Mouse (Mus musculus): Measurements from ENCODE around the gene Yod1. TPM values are rescaled to one million over a fixed set of nuclear protein-coding genes. Genes with fewer than 3 reads are reported as not detected.

The Yod1 gene
- total RNA-seq (2015; ENCODE audit: low replicate concordance) (75.7 and 84.2 TPM in 2 replicates), total RNA-seq (2017; ENCODE audit: low replicate concordance) (86.2 and 95.5 TPM in 2 replicates)

DNA sequence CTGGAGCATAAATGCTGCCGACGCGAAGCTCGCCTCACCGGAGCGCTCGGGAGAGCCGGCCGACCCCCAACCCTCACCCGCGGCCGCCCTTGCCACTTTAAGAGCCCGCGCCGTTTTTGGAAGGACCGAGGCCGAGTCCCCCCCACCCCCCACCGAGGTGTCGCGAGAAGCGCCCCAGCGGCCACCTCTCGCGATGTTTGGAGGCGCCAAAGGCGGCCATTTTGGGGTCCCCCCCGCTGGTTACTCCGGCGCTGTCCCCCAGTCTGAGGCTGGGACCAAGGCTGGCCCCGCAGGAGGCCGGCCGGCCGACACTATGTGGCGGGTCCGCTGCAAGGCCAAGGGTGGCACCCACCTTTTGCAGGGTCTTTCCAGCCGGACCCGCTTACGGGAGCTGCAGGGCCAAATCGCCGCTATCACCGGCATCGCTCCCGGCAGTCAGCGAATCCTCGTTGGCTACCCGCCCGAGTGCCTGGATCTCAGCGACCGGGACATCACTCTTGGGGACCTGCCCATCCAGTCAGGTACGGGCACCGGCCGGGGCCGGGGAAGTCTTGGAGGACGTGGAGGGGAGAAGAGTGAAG lies at the start of gene Yod1:
Gene Yod1 (plus strand): TSS at position 37 of the 581 bp plus-strand sequence.
- ATAC-seq (replicated peaks; ENCODE audit: low FRiP score, poor library complexity, severe bottlenecking) = peak; percentile 64

DNA sequence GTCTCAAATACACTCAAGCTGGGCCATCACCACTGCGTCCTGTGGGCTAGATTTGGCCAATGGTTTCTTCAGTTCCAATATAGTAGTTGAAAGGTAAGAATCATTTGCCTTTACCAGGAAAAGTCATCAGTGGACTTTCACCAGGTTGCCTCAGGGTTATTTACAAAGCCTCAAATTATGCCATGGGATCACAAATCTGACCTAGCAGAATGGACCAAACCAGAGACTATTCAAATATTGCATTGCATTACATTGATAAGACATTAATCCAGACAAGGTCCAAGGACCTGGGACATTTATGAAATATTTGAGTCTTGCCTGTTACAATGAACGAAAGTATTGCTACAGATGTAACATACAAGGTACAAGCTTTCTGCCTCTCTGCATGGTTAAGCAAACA lies 38.6 kb upstream of the Yod1 start:
- ATAC-seq (replicated peaks; ENCODE audit: low FRiP score, poor library complexity, severe bottlenecking) = no peak

DNA sequence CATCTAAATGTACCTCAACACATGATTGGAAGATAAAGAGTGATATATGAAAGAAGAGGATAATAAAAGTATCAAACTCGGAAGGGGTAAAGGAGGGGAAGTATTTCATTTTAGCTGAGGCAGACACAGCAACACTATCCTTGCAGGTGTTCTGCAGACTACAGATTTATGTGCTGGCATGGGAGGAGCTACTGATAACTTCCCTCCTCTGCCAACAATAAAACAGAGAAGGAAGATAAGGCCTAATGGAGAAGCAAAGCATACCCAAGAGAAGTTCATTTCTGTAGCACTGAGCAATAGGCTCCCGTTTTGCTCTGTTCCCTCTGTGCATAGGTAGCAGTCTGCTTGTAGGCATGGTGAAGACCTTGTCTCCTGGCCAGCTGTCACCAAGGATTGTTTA lies 36.1 kb upstream of the Yod1 start:
- no peak for ATAC-seq (replicated peaks; ENCODE audit: low FRiP score, poor library complexity, severe bottlenecking)

DNA sequence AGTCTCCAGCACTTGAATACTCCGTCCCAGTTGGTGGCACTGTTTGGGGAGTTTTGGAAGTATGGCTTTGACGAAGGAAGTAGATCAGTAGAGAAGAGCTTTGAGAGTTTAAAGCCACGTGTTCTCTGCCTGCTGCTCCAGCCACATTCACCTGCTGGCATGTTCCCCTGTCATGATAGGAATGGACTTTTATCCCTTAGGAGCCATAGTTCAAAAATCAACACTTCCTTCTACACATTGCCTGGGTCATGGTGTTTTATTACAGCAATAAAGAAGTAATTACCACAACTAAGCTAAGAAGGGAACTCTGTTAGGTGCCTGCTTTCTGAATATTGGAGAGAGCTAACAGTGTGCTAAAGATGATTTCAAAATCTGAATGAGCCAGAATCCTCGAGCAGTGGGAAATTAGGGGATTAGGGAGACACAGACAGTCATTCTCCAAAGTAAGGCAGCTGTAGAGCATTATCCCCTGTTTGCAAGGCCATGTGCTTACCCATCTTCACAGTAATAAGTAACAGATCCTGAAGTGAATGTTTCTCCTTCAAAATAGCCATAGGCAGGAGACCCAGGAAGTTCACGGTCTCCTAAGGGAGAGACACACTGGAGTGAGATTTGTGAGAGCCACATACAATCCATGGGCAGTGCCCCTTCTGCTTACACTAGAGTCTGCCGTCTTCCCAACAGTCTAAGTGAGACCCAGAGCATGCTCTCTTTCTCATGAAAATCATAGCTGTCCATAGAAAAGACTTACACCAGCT lies 35.3 kb upstream of the Yod1 start:
- ATAC-seq (replicated peaks; ENCODE audit: low FRiP score, poor library complexity, severe bottlenecking) = no peak

DNA sequence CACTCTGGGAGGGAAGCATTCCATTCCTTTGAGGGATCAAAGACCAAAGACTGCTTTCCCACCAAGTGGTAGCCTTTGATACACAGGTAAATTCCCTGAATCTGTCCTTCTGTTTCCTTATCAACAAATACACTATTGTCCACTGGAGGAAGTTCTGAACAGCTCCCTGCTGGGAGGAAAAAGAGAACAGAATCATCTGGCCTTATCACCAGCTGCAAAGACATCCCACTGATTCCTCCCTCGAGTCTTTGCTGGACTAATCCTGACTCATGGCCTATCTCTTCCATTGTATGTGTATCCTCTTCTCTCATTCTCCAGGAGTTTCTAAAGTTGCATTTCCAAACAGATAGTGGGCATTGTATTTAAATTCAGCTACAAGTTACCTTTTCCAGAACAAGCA lies 33.2 kb upstream of the Yod1 start:
- no peak for ATAC-seq (replicated peaks; ENCODE audit: low FRiP score, poor library complexity, severe bottlenecking)

DNA sequence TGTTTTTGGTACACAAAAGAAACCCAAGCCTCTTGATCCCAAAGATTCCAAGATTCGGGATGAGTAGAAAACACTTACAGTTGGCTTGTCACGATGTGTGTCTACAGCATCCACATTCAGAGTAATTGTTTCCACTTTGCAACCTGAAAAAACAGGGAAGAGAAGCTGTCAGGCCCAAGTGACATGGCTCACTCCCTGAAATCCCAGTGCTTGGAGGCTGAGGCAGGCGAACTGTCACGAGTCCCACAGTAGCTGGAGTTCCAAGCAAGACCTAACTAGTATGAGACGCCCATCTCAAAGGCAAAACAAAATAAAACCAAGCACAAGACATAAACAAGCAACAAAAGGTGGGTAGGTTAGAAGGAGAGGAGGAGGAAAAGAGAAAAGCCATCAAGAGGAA lies 18.5 kb upstream of the Yod1 start:
- ATAC-seq (replicated peaks; ENCODE audit: low FRiP score, poor library complexity, severe bottlenecking) = no peak

DNA sequence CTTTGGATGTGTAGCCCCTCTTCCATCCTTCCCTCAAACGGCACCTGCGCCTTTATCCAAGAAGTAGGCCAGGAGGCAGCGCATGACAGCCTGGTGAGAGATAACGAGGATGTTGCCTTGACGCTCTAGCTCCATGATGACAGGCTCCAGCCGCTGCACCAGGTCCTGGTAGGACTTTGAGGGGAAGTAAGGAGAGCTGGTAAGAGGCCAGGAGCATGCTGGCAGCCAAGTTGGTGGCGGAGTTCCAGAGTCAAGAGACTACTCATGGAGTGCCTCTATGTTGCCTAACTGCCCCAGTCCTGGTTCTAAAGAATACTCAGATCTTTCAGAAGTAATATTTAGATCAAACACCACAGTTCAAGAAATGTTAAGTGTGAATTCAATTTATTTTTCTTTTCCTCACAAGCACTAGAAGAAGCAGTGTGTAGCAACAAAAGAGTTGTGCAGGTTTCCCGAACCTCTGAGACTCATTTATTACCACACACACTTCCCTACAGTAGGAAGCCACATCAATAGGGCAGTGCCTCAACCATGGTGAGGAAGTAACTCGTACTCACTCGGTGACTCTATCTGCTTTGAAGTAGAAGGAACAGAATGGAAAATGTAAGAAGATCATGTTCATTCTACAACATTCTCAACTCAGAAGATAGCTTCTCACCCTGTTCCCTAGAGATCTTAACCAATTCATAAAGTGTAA lies 17.0 kb upstream of the Yod1 start:
- no peak for ATAC-seq (replicated peaks; ENCODE audit: low FRiP score, poor library complexity, severe bottlenecking)

DNA sequence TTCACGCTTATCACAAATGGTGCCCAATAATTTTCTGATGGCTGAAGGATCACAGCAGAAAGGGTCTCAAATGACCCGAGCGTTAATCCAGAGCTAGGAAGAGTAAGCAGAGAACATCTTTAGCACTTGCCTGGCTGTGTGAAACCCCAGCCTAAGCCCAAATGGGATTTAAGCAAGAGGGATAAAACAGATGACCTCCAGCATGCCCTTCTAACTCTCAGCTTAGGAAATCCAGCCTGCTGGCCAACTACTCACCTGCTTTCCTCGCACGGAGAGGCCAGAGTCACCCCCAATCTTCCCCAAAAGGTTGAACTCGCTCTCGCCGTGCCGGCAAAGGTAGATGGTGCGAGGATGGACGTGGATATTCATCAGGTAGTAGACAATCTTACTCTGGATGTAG lies 15.2 kb upstream of the Yod1 start:
- no peak for ATAC-seq (replicated peaks; ENCODE audit: low FRiP score, poor library complexity, severe bottlenecking)

DNA sequence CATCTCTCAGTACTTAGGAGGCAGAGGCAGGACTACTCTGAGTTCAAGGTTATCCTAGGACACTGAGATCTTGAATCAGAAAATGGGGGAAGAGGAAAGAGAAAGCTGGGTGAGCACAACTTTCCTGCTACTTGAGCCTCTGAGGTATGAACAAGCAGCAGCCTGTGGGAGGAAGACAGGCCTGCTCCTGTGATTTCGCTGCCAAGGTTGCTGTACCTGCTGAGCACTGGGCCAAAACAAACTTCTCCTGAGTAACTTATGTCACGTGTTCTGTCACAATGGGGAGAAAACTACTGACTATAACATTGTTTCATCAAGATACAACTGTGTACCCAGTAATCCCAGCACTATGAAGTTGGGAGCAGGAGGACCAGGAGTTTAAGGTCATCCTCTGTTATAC lies 13.5 kb upstream of the Yod1 start:
- no peak for ATAC-seq (replicated peaks; ENCODE audit: low FRiP score, poor library complexity, severe bottlenecking)

DNA sequence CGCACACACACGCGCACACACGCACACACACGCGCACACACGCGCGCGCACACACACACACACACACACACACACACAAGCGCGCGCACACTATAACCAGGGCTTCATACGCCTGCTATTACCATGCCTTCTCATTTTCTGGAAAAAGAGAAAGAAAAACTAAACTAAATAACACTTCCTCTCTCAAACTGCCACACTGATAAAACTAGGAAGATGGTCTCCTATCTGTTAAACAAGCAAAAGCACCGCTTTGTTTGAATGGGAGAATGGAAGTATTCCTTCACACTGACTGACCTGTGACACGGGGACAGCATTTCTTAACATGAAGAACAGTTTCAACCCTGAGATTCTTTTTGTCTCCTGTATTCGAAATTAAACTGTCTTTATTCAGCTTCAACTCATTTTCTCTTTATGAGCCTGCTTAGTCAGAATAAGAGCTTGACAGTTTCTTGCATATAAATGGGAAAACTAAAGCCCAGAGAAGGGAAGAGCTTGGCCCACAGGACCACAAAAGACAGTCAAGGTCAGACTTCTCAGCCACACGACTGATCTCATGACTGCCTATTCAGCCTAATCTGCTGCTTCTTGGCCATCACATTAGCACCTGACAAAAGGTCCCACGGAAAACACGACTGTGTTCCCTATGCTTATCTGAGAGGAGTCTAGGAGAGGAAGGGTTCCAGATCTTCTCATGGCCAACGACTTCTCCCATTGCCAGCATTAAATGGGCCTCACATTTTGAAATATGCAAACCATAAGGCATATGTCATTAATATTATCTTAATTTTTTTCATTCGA lies 6.6 kb upstream of the Yod1 start:
- no peak for ATAC-seq (replicated peaks; ENCODE audit: low FRiP score, poor library complexity, severe bottlenecking)

DNA sequence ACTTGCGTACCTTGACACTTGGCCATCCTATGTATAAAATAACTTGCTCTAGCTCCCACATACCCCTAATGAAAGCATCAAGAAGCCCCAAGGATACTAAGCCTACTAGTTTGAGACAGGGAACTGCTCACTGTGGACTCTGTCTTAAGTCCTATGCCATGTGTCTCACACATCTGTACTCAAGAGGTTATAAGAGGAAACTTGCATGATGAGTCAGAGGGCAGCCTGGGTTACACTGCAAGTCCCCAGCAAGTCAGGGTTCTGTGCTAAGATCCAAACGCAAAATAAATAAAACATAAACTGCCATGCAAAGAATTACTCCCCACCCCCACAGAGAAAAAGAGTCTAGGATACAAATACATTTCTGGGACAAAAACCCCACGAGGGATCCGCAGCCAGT lies 3.1 kb upstream of the Yod1 start:
- ATAC-seq (replicated peaks; ENCODE audit: low FRiP score, poor library complexity, severe bottlenecking) = no peak

DNA sequence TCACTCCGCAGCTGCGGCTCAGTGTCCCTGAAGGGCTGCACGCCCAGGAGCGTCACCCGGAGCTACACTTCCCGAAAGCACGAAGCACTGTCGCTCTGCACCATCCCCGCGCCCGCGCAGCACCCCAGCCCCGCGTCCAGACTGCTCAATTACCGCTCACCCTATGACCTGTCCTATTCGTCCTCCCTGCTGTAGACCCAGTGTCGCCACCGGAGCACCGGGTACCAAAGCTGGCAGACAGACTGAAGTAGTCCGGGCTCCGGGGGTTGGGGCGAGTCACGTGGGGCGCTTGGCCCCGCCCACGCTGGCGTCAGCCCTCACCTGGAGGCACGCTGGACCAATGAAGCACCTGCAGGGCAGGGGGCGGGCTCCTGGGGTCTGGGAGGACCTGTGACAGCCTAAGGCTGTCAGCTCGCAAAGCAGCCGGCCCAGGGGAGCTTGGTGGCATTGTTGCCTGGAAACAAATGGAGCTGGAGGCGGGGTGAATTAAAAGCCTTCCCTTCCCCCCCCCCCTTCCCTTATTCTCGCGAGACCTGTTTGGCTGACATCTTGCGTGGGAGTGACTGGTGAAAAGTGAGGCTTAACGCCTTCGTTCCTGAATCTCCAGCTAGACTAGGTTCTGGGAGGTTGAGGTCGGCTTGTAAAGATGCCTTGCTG lies 1.4 kb upstream of the Yod1 start, which contains the start of gene Gm29427:
Gene Gm29427 (minus strand): TSS at position 239 of the 657 bp plus-strand sequence.
- peak; percentile 80 for ATAC-seq (replicated peaks; ENCODE audit: low FRiP score, poor library complexity, severe bottlenecking)

DNA sequence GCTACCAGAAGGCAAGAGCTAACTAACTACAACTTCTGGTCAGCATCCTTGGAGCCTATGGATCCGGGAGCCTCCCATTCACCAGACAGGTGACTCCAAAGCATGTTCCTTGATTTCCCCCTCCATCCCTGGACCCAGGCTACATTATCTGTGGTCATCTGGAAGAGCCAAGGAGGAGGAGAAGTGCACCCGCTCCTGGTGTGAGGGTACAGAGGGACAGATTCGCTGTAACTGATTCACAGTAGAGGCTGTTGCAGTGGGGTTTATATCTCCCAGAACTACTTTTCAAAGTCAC lies 962 bp upstream of the Yod1 start:
- peak; percentile 16 for ATAC-seq (replicated peaks; ENCODE audit: low FRiP score, poor library complexity, severe bottlenecking)

DNA sequence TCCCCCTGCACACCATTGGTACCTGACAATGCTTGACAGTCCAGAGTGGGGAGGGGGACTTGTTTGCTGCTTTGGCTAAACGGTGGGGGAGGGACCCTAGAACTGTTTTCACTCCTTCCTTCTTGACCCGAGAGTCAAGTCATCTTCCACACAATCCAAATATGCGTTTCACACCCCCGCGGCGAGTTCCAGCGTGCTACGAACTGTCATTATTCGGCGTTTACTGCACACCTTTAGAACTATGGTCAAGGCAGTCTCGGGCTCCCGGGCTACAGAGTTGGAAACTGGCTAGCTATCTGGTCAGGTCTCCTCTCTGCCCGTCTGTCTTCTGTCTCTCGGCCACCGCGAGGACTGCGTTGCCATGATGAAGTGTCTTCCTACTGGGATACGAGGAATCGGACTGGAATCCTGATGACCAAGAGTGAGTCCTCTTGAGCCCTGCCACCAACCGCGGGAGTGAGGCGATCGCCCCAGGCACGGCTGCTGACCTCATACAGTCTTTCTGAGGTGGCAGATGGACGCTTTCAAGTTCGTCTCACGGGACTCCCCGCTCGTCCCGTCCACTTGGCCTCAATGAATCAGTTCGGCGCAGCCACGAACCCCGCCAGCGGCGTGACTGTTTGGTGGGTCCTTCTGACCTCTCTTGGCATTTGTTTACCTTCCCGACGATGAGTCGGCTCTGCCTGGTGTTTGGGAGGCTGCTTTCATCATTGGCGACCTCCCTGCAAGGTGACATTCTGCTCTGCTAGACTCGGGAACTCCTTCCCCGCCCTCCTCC lies 425 bp upstream of the Yod1 start:
- peak; percentile 38 for ATAC-seq (replicated peaks; ENCODE audit: low FRiP score, poor library complexity, severe bottlenecking)

DNA sequence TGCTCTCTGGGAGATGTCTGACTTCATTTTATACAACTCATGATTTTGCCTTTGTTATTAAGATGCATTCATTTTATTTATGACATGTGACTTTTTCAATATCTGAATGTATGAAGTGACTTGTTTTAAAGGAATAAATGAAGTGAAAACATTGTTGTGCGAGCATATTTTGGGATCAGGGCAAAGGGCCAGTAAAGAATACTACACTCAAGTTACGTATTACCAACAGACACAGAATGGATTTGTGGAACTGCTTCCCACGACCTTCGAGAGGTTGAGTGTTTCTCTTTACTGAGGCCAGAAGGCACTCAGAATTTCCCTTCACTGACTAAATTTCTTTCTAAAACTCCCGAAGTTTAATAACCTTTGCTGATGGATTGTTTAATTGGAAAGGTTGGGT lies 7.1 kb downstream of the Yod1 start:
- no peak for ATAC-seq (replicated peaks; ENCODE audit: low FRiP score, poor library complexity, severe bottlenecking)

DNA sequence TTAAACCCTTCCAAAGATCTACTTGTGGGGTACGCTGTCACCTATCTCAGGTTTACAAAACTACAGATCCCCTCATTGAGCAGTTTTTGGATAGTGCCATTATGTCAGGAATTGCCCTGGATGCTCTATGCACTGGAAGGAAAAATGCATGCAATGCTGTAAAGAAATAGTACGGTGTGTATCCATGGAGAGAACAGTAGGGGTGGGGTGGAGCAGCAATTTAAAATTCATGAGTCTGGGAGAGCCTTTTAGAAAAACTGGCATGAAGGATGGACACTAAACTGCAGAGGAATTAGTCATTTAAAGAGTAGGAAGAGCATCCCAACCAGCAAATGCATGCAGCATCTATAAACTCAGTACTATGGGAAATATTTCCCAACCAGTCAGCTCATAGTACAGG lies 9.3 kb downstream of the Yod1 start:
- ATAC-seq (replicated peaks; ENCODE audit: low FRiP score, poor library complexity, severe bottlenecking) = no peak

DNA sequence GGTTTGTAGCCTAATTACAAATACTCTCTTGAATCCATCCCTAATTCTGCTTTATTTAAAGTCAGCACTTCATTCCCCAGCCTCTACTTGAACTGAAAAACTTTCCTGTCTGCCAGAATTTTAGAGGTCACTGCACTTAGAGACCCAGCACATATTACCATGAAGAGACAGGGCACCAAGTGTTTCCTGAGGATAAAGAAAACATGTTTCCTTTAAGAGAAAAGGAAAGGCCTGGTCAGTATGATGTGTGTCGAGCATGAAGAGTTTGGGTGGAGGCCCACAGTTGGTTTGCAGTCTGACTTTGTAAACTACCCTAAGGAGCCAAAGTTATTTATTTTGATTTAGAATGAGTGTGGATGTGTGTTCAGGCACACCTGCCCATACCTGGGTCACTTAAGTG lies 10.9 kb downstream of the Yod1 start:
- ATAC-seq (replicated peaks; ENCODE audit: low FRiP score, poor library complexity, severe bottlenecking) = no peak

DNA sequence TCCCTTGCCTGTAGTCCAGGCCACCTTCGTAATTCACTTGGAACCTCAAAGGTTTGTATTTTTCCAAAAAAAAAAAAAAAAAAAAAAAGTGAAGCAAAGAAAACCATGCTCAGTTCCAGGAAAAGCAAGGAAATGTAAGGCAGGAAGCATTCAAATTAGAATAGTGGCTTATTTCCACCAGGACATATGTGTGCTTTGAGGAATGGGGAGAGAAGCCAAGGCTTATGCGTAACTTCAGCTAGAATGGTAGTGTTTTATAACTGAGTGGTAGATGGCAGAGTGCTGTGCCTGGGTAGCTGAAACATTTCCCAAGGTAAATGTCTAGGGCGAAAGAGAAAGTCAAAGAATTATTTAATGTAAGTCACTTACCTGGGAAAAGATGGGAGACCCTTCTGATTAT lies 11.6 kb downstream of the Yod1 start:
- no peak for ATAC-seq (replicated peaks; ENCODE audit: low FRiP score, poor library complexity, severe bottlenecking)

DNA sequence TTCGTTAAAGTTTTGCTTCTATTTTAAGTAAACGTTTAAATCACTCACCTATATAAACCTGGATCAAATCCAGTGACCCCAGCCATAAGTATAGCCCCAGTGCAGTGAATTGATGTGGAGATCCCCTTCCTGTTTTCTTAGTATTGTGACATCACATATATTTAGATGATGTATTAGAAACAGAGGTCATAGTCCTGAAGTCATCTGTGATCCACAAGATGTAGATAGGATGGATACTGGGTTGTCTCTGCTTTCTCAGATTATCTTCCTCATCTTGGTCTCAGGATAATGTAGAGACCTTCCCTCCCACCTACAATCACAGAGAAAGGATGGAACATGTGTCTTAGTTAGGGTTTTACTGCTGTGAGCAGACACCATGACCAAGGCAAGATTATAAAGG lies 12.0 kb downstream of the Yod1 start, which contains the start of gene Pfkfb2:
Gene Pfkfb2 (minus strand): TSS at position 101 of the 400 bp plus-strand sequence.
- ATAC-seq (replicated peaks; ENCODE audit: low FRiP score, poor library complexity, severe bottlenecking) = no peak
